Mouse (Mus musculus): ENCODE measurements around the gene Fnbp1. TPM values are rescaled to one million over a fixed set of nuclear protein-coding genes. Genes with fewer than 3 reads are reported as not detected.

Fnbp1 gene
- polyA plus RNA-seq, 1 experiment from 2014 or later, result 18.7 TPM

GRCm38 (mm10) chr2:31123493-31123892, 18.3 kb downstream of the Fnbp1 start:
- peaks cover 79% of the 10 kb centered on the region for H3K4me1 ChIP-seq
- H3K27ac ChIP-seq (replicated peaks), result no peak overlapping the region; the same call in 1 of the 2 replicates
- no peak overlapping the region for H3K4me3 ChIP-seq
- WGBS, result 80% methylated on average over 5 of the region's 5 CpGs
- no peaks in the 10 kb centered on the region for H3K9me3 ChIP-seq
- H3K36me3 ChIP-seq, result no peaks in the 10 kb centered on the region
- ATAC-seq (ENCODE audit: extremely low read depth, insufficient number of reproducible peaks, low FRiP score, low TSS enrichment), result no peak
- no peak overlapping the region for H3K9ac ChIP-seq
- no peak overlapping the region for H3K4me2 ChIP-seq
- no peaks in the 10 kb centered on the region for H3K27me3 ChIP-seq (replicated peaks)

GRCm38 (mm10) chr2:31122806-31123205, 19.0 kb downstream of the Fnbp1 start:
- no peak for ATAC-seq (ENCODE audit: extremely low read depth, insufficient number of reproducible peaks, low FRiP score, low TSS enrichment)

GRCm38 (mm10) chr2:31121131-31121693, 20.6 kb downstream of the Fnbp1 start:
- H3K27ac ChIP-seq (replicated peaks), result peak overlapping the region; percentile 43
- no peaks in the 10 kb centered on the region for H3K27me3 ChIP-seq (replicated peaks)
- no peaks in the 10 kb centered on the region for H3K9me3 ChIP-seq
- 62% methylated on average over 7 of the region's 7 CpGs for WGBS
- no peak overlapping the region for H3K4me3 ChIP-seq
- H3K9ac ChIP-seq, result no peak overlapping the region
- peaks cover 8% of the 10 kb centered on the region; the same call in 1 of the 2 replicates for H3K36me3 ChIP-seq
- no peak overlapping the region for H3K4me2 ChIP-seq
- no peak for ATAC-seq (ENCODE audit: extremely low read depth, insufficient number of reproducible peaks, low FRiP score, low TSS enrichment)
- H3K4me1 ChIP-seq, result peaks cover 67% of the 10 kb centered on the region

More at GRCm38 (mm10) chr2:31122806-31123205, 19.0 kb downstream of the Fnbp1 start:
- no peak overlapping the region for H3K9ac ChIP-seq
- H3K4me3 ChIP-seq, result no peak overlapping the region
- H3K36me3 ChIP-seq, result no peaks in the 10 kb centered on the region
- 77% methylated on average over 5 of the region's 5 CpGs for WGBS
- H3K27me3 ChIP-seq (replicated peaks), result no peaks in the 10 kb centered on the region
- H3K27ac ChIP-seq (replicated peaks), result 0 out of 2 replicates have a peak overlapping the region, but pooled peaks have one; percentile 24
- H3K4me2 ChIP-seq, result no peak overlapping the region
- peaks cover 75% of the 10 kb centered on the region for H3K4me1 ChIP-seq
- no peaks in the 10 kb centered on the region for H3K9me3 ChIP-seq

GRCm38 (mm10) chr2:31119795-31120194, 22.0 kb downstream of the Fnbp1 start:
- Histone ChIP-seq H3K4me3 (no peak overlapping the region), H3K27me3 (replicated peaks) (no peaks in the 10 kb centered on the region), H3K4me1 (peaks cover 73% of the 10 kb centered on the region), H3K9me3 (no peaks in the 10 kb centered on the region), H3K36me3 (peaks cover 8% of the 10 kb centered on the region; the same call in 1 of the 2 replicates), H3K27ac (replicated peaks) (peak overlapping the region; percentile 82), H3K9ac (peak overlapping the region; percentile 34; the same call in 1 of the 2 replicates), H3K4me2 (peak overlapping the region; percentile 36)
- ATAC-seq (ENCODE audit: extremely low read depth, insufficient number of reproducible peaks, low FRiP score, low TSS enrichment), result no peak
- WGBS, result 58% methylated on average over 13 of the region's 13 CpGs

GRCm38 (mm10) chr2:31118639-31119380, 23.0 kb downstream of the Fnbp1 start:
- 86% methylated on average over 10 of the region's 10 CpGs for WGBS
- no peak overlapping the region for H3K4me3 ChIP-seq
- H3K27ac ChIP-seq (replicated peaks), result peak overlapping the region; percentile 82
- peaks cover 63% of the 10 kb centered on the region for H3K4me1 ChIP-seq
- no peak overlapping the region for H3K4me2 ChIP-seq
- H3K9me3 ChIP-seq, result no peaks in the 10 kb centered on the region
- peaks cover 12% of the 10 kb centered on the region for H3K36me3 ChIP-seq
- H3K27me3 ChIP-seq (replicated peaks), result no peaks in the 10 kb centered on the region
- no peak for ATAC-seq (ENCODE audit: extremely low read depth, insufficient number of reproducible peaks, low FRiP score, low TSS enrichment)
- no peak overlapping the region for H3K9ac ChIP-seq

- H3K9me3 ChIP-seq, result no peaks in the 10 kb centered on the region
- WGBS, result 84% methylated on average over 3 of the region's 3 CpGs
Measured at GRCm38 (mm10) chr2:31118211-31118610, 23.6 kb downstream of the Fnbp1 start.

GRCm38 (mm10) chr2:31115943-31116731, 25.7 kb downstream of the Fnbp1 start:
- Histone ChIP-seq H3K9me3 (no peaks in the 10 kb centered on the region), H3K4me2 (no peak overlapping the region), H3K4me3 (no peak overlapping the region), H3K27me3 (replicated peaks) (no peaks in the 10 kb centered on the region), H3K36me3 (peaks cover 13% of the 10 kb centered on the region), H3K9ac (no peak overlapping the region), H3K4me1 (peaks cover 51% of the 10 kb centered on the region), H3K27ac (replicated peaks) (no peak overlapping the region)
- 69% methylated on average over 10 of the region's 10 CpGs for WGBS
- ATAC-seq (ENCODE audit: extremely low read depth, insufficient number of reproducible peaks, low FRiP score, low TSS enrichment), result no peak

More at GRCm38 (mm10) chr2:31118211-31118610, 23.6 kb downstream of the Fnbp1 start:
- Histone ChIP-seq H3K9ac (no peak overlapping the region), H3K27me3 (replicated peaks) (no peaks in the 10 kb centered on the region), H3K36me3 (peaks cover 13% of the 10 kb centered on the region), H3K27ac (replicated peaks) (no peak overlapping the region), H3K4me1 (peaks cover 57% of the 10 kb centered on the region), H3K4me2 (no peak overlapping the region), H3K4me3 (no peak overlapping the region)
- ATAC-seq (ENCODE audit: extremely low read depth, insufficient number of reproducible peaks, low FRiP score, low TSS enrichment), result no peak

- Histone ChIP-seq H3K4me2 (no peak overlapping the region), H3K4me3 (no peak overlapping the region), H3K4me1 (peaks cover 49% of the 10 kb centered on the region), H3K36me3 (peaks cover 13% of the 10 kb centered on the region), H3K27ac (replicated peaks) (peak overlapping the region; percentile 13; the same call in 1 of the 2 replicates), H3K9me3 (no peaks in the 10 kb centered on the region), H3K9ac (no peak overlapping the region), H3K27me3 (replicated peaks) (no peaks in the 10 kb centered on the region)
- no peak for ATAC-seq (ENCODE audit: extremely low read depth, insufficient number of reproducible peaks, low FRiP score, low TSS enrichment)
- WGBS, result 58% methylated on average over 10 of the region's 10 CpGs
Measured at GRCm38 (mm10) chr2:31115091-31115942, 26.5 kb downstream of the Fnbp1 start.

GRCm38 (mm10) chr2:31114205-31114604, 27.6 kb downstream of the Fnbp1 start:
- Histone ChIP-seq H3K4me1 (peaks cover 49% of the 10 kb centered on the region), H3K36me3 (peaks cover 13% of the 10 kb centered on the region), H3K4me3 (no peak overlapping the region), H3K9ac (no peak overlapping the region), H3K9me3 (no peaks in the 10 kb centered on the region), H3K27me3 (replicated peaks) (no peaks in the 10 kb centered on the region), H3K4me2 (no peak overlapping the region), H3K27ac (replicated peaks) (no peak overlapping the region)
- ATAC-seq (ENCODE audit: extremely low read depth, insufficient number of reproducible peaks, low FRiP score, low TSS enrichment), result no peak
- 80% methylated on average over 2 of the region's 2 CpGs for WGBS

GRCm38 (mm10) chr2:31111685-31112084, 30.1 kb downstream of the Fnbp1 start:
- Histone ChIP-seq H3K27ac (replicated peaks) (no peak overlapping the region), H3K36me3 (peaks cover 6% of the 10 kb centered on the region), H3K9ac (no peak overlapping the region), H3K4me1 (peaks cover 69% of the 10 kb centered on the region), H3K9me3 (no peaks in the 10 kb centered on the region), H3K27me3 (replicated peaks) (no peaks in the 10 kb centered on the region), H3K4me3 (no peak overlapping the region), H3K4me2 (no peak overlapping the region)
- 57% methylated on average over 6 of the region's 6 CpGs for WGBS
- ATAC-seq (ENCODE audit: extremely low read depth, insufficient number of reproducible peaks, low FRiP score, low TSS enrichment), result no peak

All from heart, embryonic 13.5 days (tissue).